8 mouse cellular contexts compared by ENCODE assay signal in the genomic region with DNA sequence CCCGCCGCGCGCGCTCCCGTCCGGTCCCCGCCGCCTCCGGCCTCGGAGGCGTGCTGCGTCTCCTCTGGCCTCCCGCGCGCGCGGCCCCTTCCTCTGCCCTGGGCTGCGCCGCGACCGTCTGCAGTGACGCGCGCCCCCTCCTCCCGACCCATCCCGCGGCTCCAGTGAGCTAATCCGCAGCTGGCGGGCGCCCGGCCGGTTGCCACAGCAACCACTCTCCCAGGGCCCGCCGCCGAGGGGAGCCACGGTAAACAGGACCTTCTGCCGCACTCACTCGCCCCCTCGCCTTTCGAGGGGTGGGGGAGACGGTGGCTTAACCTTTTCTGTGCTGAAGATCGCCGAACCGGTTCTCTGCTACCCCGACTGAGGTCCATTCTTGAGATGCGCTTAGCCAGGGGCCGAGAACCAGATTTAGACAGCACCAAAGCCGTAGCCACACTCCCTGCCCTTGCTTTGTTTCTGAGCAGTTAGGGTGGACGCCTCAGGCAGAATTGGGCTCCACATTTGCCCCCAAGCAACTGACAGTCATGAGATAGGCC. TPM values are rescaled to one million over a fixed set of nuclear protein-coding genes. Genes with fewer than 3 reads are reported as not detected.
DNase-seq lines count a peak whose midpoint lies in the region; ATAC-seq and TF ChIP-seq lines count a peak whose summit lies in the region.

Gene Dennd2a, minus strand, starts transcription at position 145 of the 539 bp plus-strand sequence.

- in situ Hi-C loops in ES-E14 (cut with MboI; ENCODE audit: low sequenced_read_pairs in 2 of 2, unreplicated experiment in 2 of 2) = no loop called here

- peak within 1 kb of the TSS; percentile 89 for H3K9ac ChIP-seq in ES-E14 (ENCODE audit: insufficient read depth, low read depth, low read length, poor library complexity, severe bottlenecking)
- H3K9ac ChIP-seq in forebrain, embryonic 15.5 days (replicated peaks) = peak within 1 kb of the TSS; percentile 75
- peak within 1 kb of the TSS; percentile 94 for H3K9ac ChIP-seq in heart, embryonic 16.5 days (ENCODE audit: low read length)
- H3K9ac ChIP-seq in liver, embryonic 13.5 days = peak within 1 kb of the TSS; percentile 57
- peak within 1 kb of the TSS; percentile 92 for H3K9ac ChIP-seq in neural tube, embryonic 14.5 days (replicated peaks; ENCODE audit: low read depth, low read length)

- peaks cover 10 to 13% of the 10 kb centered on the region in 2 experiments; a peak in 3 of 4 replicates for H3K4me1 ChIP-seq in ES-E14 (ENCODE audit: control insufficient read depth in 2 of 2, insufficient read depth in 2 of 2, low read length in 2 of 2, poor library complexity in 1 of 2)
- H3K4me1 ChIP-seq in forebrain, embryonic 15.5 days = peaks cover 41% of the 10 kb centered on the region
- H3K4me1 ChIP-seq in heart, embryonic 16.5 days (ENCODE audit: control insufficient read depth, insufficient read depth, low read length) = peaks cover 16% of the 10 kb centered on the region
- H3K4me1 ChIP-seq in liver, embryonic 13.5 days (replicated peaks) = peaks cover 17% of the 10 kb centered on the region
- H3K4me1 ChIP-seq in neural tube, embryonic 14.5 days (ENCODE audit: control insufficient read depth, insufficient read depth, low read length) = peaks cover 22% of the 10 kb centered on the region

- H3K36me3 ChIP-seq in ES-E14 (ENCODE audit: control insufficient read depth, insufficient read depth, low read length, poor library complexity, severe bottlenecking) = no peaks in the 10 kb centered on the region; the same call in 1 of the 2 replicates
- no peaks in the 10 kb centered on the region for H3K36me3 ChIP-seq in forebrain, embryonic 15.5 days
- no peaks in the 10 kb centered on the region for H3K36me3 ChIP-seq in heart, embryonic 16.5 days (ENCODE audit: control insufficient read depth, insufficient read depth)
- H3K36me3 ChIP-seq in liver, embryonic 13.5 days = no peaks in the 10 kb centered on the region
- no peaks in the 10 kb centered on the region for H3K36me3 ChIP-seq in neural tube, embryonic 14.5 days (ENCODE audit: control insufficient read depth, insufficient read depth, low read length)

- ATAC-seq in forebrain, embryonic 15.5 days (replicated peaks) = peak; percentile 96
- peak; percentile 91 for ATAC-seq in heart, embryonic 16.5 days (replicated peaks; ENCODE audit: extremely low read depth, insufficient read depth, low FRiP score)
- peak; percentile 62 for ATAC-seq in liver, embryonic 13.5 days (ENCODE audit: low read depth)
- ATAC-seq in neural tube, embryonic 14.5 days (ENCODE audit: low read depth) = peak; percentile 96

- DNase-seq in ES-E14 (ENCODE audit: low read depth, low spot score) = peak; percentile 78
- DNase-seq in cerebellum, adult 11 months = peak; percentile 54
- DNase-seq in kidney, postnatal 4 days = peak; percentile 91 to 94
- DNase-seq in liver, embryonic 13.5 days = no peak
- peak; percentile 67 for DNase-seq in thymus, postnatal 4 days

- H3K9me3 ChIP-seq in ES-E14 (ENCODE audit: control insufficient read depth, insufficient read depth, low read depth, low read length) = no peaks in the 10 kb centered on the region
- no peaks in the 10 kb centered on the region for H3K9me3 ChIP-seq in forebrain, embryonic 15.5 days
- no peaks in the 10 kb centered on the region for H3K9me3 ChIP-seq in heart, embryonic 16.5 days (replicated peaks; ENCODE audit: control insufficient read depth, low read length)
- H3K9me3 ChIP-seq in liver, embryonic 13.5 days (replicated peaks) = no peaks in the 10 kb centered on the region
- no peaks in the 10 kb centered on the region for H3K9me3 ChIP-seq in neural tube, embryonic 14.5 days (ENCODE audit: control insufficient read depth, low read length)

- WGBS in forebrain, embryonic 15.5 days = under 1% methylated on average over 50 of the region's 50 CpGs
- 1% methylated on average over 49 of the region's 50 CpGs for WGBS in heart, embryonic 16.5 days
- WGBS in liver, embryonic 13.5 days (ENCODE audit: insufficient replicate concordance) = 3% methylated on average over 43 of the region's 50 CpGs
- WGBS in neural tube, embryonic 14.5 days = under 1% methylated on average over 50 of the region's 50 CpGs

- peak within 1 kb of the TSS; percentile 9 for H3K27ac ChIP-seq in ES-E14 (ENCODE audit: insufficient read depth, low read depth, low read length, poor library complexity, severe bottlenecking)
- H3K27ac ChIP-seq in forebrain, embryonic 15.5 days (replicated peaks) = peak within 1 kb of the TSS; percentile 88
- H3K27ac ChIP-seq in heart, embryonic 16.5 days (ENCODE audit: low read length) = peak within 1 kb of the TSS; percentile 84
- H3K27ac ChIP-seq in liver, embryonic 13.5 days = peak within 1 kb of the TSS; percentile 51
- peak within 1 kb of the TSS; percentile 91 for H3K27ac ChIP-seq in neural tube, embryonic 14.5 days (ENCODE audit: low read depth, low read length)

- peak within 1 kb of the TSS; percentile 83 to 90 for H3K4me3 ChIP-seq in ES-E14 (ENCODE audit: insufficient read depth in 1 of 2, low read depth in 1 of 2, low read length in 2 of 2, poor library complexity in 1 of 2, severe bottlenecking in 1 of 2)
- H3K4me3 ChIP-seq in forebrain, embryonic 15.5 days = peak within 1 kb of the TSS; percentile 85
- peak within 1 kb of the TSS; percentile 85 for H3K4me3 ChIP-seq in heart, embryonic 16.5 days (ENCODE audit: low read length)
- H3K4me3 ChIP-seq in liver, embryonic 13.5 days (replicated peaks) = peak within 1 kb of the TSS; percentile 60
- H3K4me3 ChIP-seq in neural tube, embryonic 14.5 days (ENCODE audit: low read depth, low read length) = peak within 1 kb of the TSS; percentile 73

- peak within 1 kb of the TSS; percentile 69 for H3K4me2 ChIP-seq in forebrain, embryonic 15.5 days (replicated peaks)
- H3K4me2 ChIP-seq in heart, embryonic 16.5 days (ENCODE audit: low read depth, low read length) = peak within 1 kb of the TSS; percentile 69
- peak within 1 kb of the TSS; percentile 64 for H3K4me2 ChIP-seq in liver, embryonic 13.5 days
- H3K4me2 ChIP-seq in neural tube, embryonic 14.5 days (ENCODE audit: low read depth, low read length) = peak within 1 kb of the TSS; percentile 40

- no peaks in the 10 kb centered on the region for H3K27me3 ChIP-seq in forebrain, embryonic 15.5 days
- H3K27me3 ChIP-seq in heart, embryonic 16.5 days (ENCODE audit: control insufficient read depth, insufficient read depth, low read length) = no peaks in the 10 kb centered on the region; the same call in 1 of the 2 replicates
- peaks cover 58% of the 10 kb centered on the region for H3K27me3 ChIP-seq in liver, embryonic 13.5 days
- H3K27me3 ChIP-seq in neural tube, embryonic 14.5 days (ENCODE audit: control insufficient read depth, insufficient read depth, low read length) = no peaks in the 10 kb centered on the region

TF ChIP-seq in ES-E14, 5 proteins besides CTCF, POLR2A, EP300 and RAD21:
- TF ChIP-seq MAFK (IDR thresholded peaks at IDR 0.05; ENCODE audit: insufficient read depth, low read depth, low read length) (no peak), HCFC1 (IDR thresholded peaks at IDR 0.05; ENCODE audit: borderline replicate concordance, insufficient read depth, low read length) (no peak), ZC3H11A (IDR thresholded peaks at IDR 0.05; ENCODE audit: borderline replicate concordance, low read depth, low read length) (no peak), CHD2 (IDR thresholded peaks at IDR 0.05; ENCODE audit: low read depth, low read length) (no peak), ZNF384 (IDR thresholded peaks at IDR 0.05; ENCODE audit: low read depth, low read length) (no peak)
TF ChIP-seq in ES-E14: peak in this region for 0.

RNA-seq across cellular contexts. Expression of gene Dennd2a, which starts in this region (rescaled TPM):
- total RNA-seq in ES-E14 (2012; rRNA removed) = 22.1 and 24.8 TPM in 2 replicates
- 14.2 and 14.6 TPM in 2 replicates for polyA plus RNA-seq in forebrain, embryonic 15.5 days (2015; fragmentation: Nextera tagmentation; extraction: Ambion mirVana)
- polyA plus RNA-seq in heart, embryonic 16.5 days (2015; fragmentation: Nextera tagmentation; extraction: Ambion mirVana) = 10.0 and 12.2 TPM in 2 replicates
- polyA plus RNA-seq in liver, embryonic 13.5 days (2015; fragmentation: Nextera tagmentation; extraction: Ambion mirVana) = 1.9 and 2.1 TPM in 2 replicates
- polyA plus RNA-seq in neural tube, embryonic 14.5 days (2014; fragmentation: Nextera tagmentation; extraction: Ambion mirVana) = 20.1 and 24.5 TPM in 2 replicates

Comparison
In these comparisons a context has a peak if more than half of its experiments do, and no peak if none do; other contexts are left out.
1. H3K27ac ChIP-seq: peak in every context shown above with its lines; median percentile 91 in neural tube, embryonic 14.5 days; 88 in forebrain, embryonic 15.5 days; 84 in heart, embryonic 16.5 days; 51 in liver, embryonic 13.5 days; 9 in ES-E14.